Mouse (Mus musculus) G1E-ER4 (cell line): ENCODE results near the gene Pdpn. TPM values are rescaled to one million over a fixed set of nuclear protein-coding genes. Genes with fewer than 3 reads are reported as not detected.

Experiments
- GATA1 ChIP-seq: IDR thresholded peaks from one replicate; pipeline ENCODE4 v1.8.0; 2012; ENCODE audit warnings: low read length, inconsistent platforms
- polyA plus RNA-seq: library from polyadenylated mRNA; stranded (reverse); fragments of >175 nt; gene quantifications from 2 replicates; pipeline ENCODE4 v1.2.3, GENCODE M21; 2012

The Pdpn gene
- polyA plus RNA-seq, 1 experiment: not detected

DNA sequence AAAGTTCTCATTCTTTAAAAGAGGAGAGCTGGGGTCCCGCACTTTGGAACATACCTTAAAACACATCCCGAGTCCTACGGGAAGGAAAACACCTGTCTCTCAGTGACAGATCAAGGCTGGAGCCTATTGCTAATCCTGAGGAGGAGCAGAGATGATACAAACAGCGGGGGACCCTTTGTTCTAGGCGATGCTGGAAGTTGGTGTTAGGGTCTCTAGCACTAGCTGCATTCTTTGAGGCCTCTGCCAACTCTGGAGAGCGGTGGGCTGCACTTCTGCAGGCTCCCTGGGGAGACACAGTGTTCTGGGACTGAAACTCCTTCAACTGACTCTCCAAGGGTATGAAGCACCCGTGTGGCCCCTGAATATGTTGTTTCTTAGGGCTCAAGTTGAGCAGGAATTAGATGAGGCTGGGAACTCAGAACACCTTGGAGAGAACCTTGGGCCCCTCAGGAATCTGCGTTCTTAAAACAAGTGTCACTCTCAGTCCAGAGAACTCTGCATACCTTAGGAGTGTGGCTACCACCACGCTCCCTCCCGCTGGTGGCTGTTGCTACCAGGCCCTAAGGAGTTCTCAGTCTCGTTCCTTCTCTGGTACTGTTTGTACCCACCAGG lies 3.0 kb upstream of the Pdpn start:
- TF ChIP-seq GATA1: no peak

DNA sequence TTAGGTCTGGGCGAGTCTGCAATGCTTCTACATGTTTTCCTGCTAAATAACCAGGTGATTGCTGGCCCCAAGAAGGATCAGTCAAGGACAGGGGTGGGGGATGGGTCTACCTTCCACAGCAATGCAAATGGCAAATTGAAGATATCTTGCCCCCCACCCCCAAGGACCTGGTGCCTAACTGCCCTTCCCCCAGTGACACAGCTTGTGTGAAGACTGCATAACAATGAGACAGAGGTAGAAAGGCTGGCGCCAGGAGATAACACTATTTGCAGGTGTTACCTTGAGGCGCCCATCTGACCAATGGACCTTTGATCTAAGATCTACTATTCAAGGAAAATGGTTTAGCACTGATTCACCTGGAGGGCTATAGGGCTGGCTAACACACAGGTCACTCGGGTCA lies 2.5 kb upstream of the Pdpn start:
- TF ChIP-seq GATA1: no peak

GRCm38 (mm10) chr4:143301042-143301441 lies 1.7 kb upstream of the Pdpn start:
- TF ChIP-seq GATA1: no peak

GRCm38 (mm10) chr4:143300113-143300688 lies 837 bp upstream of the Pdpn start:
- no peak for TF ChIP-seq GATA1

- TF ChIP-seq GATA1: no peak
These were observed 691 bp downstream of the Pdpn start for GRCm38 (mm10) chr4:143298431-143299315.

DNA sequence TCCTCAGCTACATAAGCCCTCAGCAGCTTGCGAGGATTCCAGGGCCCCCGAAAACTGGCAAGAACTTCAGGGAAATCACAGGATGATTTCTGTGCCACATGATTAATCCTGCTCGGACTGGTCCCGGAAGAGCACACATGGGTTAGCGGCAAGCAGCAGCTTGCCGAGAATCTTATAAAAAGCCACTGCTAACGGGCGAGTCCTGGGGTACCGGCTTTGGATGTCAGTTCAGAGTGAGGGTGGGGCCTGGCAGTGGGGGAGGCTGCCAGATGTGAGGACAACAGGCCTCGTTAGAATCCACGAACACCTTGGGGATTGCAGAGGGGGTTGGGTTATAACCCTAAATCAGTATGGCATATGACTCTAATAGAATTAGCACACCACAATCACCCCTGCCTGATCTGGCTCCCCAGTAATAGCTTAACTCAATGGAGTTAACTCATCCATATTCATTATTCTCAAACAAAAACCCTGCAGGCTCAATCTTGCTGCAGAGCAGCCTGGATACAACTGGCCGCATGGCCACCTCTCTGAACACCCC lies 2.3 kb downstream of the Pdpn start:
- TF ChIP-seq GATA1: no peak

- TF ChIP-seq GATA1: no peak
These were observed 3.2 kb downstream of the Pdpn start for GRCm38 (mm10) chr4:143296153-143296552.

DNA sequence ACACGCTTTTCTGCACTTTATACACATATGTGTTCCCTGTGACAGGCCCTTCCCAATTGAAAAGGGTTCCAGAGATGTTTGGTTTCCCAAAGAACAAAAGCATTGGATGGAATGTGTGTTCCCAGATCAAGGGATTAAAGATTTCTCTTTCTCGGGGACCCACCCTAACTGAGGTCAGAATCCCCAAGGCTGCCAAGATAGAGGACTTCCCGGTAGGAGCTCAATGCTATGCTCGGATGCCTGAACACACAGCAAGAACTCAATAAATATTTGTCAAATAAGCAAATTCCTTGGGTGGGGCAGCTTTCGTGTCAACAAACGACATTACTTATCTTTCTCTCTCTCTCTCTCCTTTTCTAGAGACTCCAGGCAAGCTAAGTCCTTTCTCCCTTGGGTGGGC lies 5.0 kb downstream of the Pdpn start:
- TF ChIP-seq GATA1: no peak

DNA sequence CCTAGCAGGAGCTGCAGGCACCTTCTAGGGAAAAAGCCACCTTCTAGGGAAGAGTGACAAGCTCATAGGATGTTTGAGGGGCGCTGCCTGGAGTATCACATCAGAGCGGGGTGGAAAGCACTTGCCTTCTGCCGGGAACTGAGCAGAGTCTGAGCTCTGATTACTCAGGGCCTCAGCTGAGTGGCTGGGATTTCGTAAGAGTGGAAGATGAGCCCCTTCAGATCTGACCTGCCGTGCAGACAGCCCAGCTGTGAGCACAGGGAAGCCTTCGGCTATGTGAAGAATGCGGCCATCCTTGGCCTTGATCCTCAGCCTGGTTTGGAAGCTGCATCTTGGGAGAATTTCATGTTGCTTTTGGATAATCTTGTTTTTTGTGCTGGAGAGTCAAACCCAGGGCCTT lies 10.5 kb downstream of the Pdpn start:
- no peak for TF ChIP-seq GATA1

GRCm38 (mm10) chr4:143288473-143288872 lies 10.9 kb downstream of the Pdpn start:
- no peak for TF ChIP-seq GATA1

DNA sequence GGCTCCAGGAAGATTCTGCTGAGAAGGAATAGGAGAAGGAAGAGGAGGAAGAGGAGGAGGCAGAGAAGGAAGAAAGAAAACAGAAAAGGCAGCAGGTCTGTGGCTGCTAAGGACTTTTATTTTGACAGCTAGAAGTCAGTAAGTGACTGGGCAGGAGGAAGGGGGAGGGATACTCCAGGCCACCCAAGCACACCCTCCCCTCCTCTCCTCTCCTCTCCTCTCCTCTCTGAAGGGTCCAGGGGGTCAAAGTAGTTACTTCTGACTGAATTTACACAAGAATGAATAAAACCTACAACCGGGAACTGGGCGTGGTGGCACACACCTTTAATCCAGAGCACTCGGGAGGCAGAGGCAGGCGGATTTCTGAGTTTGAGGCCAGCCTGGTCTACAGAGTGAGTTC lies 12.3 kb downstream of the Pdpn start:
- TF ChIP-seq GATA1: no peak

DNA sequence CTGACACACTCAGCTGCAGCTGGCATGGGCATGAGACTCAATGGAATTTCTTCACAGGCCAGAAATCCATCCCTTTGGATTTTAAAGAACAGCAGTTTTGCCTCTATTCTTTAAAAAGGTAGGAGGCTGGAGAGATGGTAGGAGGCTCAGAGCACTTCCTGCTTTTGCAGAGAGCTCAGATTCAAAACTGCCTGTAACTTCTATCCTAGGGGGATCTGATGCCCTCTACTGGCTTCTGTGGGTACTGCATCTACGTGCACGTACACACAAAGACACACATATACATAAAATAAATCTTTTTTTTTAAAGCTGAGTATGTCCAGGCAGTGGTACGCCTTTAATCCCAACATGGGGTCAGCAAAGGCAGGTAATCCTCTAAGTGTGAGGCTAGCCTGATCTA lies 19.2 kb downstream of the Pdpn start:
- TF ChIP-seq GATA1: no peak

GRCm38 (mm10) chr4:143279661-143280060 lies 19.7 kb downstream of the Pdpn start:
- no peak for TF ChIP-seq GATA1

GRCm38 (mm10) chr4:143279016-143279415 lies 20.3 kb downstream of the Pdpn start:
- no peak for TF ChIP-seq GATA1

DNA sequence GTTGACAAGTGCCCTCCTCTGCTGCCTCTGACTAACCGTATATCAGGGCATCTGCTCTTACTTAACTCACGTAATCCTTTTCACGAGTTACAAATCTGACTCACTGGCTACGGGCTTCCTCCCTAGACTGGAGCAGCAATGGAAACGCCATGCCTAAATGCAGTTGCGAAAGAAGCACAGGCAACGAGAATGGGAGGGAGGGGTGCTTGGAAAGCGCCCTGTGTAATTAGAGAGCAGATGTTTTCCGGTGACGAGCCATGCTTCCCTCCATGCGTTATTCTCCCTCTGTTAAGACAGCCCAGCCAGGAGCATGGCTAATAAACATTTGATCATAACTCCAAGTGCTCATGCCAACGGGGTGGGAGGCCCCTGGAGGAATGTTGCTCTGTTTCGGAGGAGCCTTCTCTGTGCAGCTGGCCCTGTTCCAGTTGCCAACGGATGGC lies 20.9 kb downstream of the Pdpn start:
- no peak for TF ChIP-seq GATA1

GRCm38 (mm10) chr4:143277319-143277718 lies 22.0 kb downstream of the Pdpn start:
- no peak for TF ChIP-seq GATA1
